Mouse (Mus musculus) lung, embryonic 16.5 days (tissue): ENCODE data around the gene Slc30a3. TPM values are rescaled to one million over a fixed set of nuclear protein-coding genes. Genes with fewer than 3 reads are reported as not detected.

ENCODE experiments used
- ATAC-seq: fragments of 200-750 bp; cut with Nextera tagmentation; 2 replicates; pipeline ENCODE4 v1.8.0; 2017; ENCODE audit warnings: low read depth, mild to moderate bottlenecking, moderate library complexity
- H3K27ac ChIP-seq: fragments of 300-500 bp; sonication (generic); 2 replicates; pipeline ENCODE4 v1.5.1; 2014; ENCODE audit warnings: mild to moderate bottlenecking, control low read depth, low read length
- H3K27me3 ChIP-seq: fragments of 300-500 bp; sonication (generic); 2 replicates; pipeline ENCODE4 v1.6.1; 2014; ENCODE audit warnings: low read depth, low read length, mixed read lengths; ENCODE audit not compliant: control insufficient read depth, insufficient read depth
- H3K36me3 ChIP-seq: fragments of 300-500 bp; sonication (generic); 2 replicates; pipeline ENCODE4 v1.6.1; 2014; ENCODE audit warnings: low read length; ENCODE audit not compliant: control insufficient read depth, insufficient read depth
- H3K4me1 ChIP-seq: fragments of 300-500 bp; sonication (generic); replicated peaks from 2 replicates; pipeline ENCODE4 v1.6.1; 2014; ENCODE audit warnings: low read length, mixed read lengths; ENCODE audit not compliant: control insufficient read depth, insufficient read depth
- H3K4me2 ChIP-seq: fragments of 300-500 bp; sonication (generic); 2 replicates; pipeline ENCODE4 v1.6.1; 2014; ENCODE audit warnings: low read depth, low read length, control low read depth
- H3K4me3 ChIP-seq: fragments of 300-500 bp; sonication (generic); 2 replicates; pipeline ENCODE4 v1.5.1; 2014; ENCODE audit warnings: mild to moderate bottlenecking, low read length, control low read depth
- H3K9ac ChIP-seq: fragments of 300-500 bp; sonication (generic); 2 replicates; pipeline ENCODE4 v1.6.1; 2014; ENCODE audit warnings: low read length, control low read depth
- H3K9me3 ChIP-seq: fragments of 300-500 bp; sonication (generic); 2 replicates; pipeline ENCODE4 v1.6.1; 2016; ENCODE audit warnings: low read length; ENCODE audit not compliant: control insufficient read depth
- WGBS: fragments of 180-500 bp; shearing (Covaris S2); extraction: QIAGEN DNeasy Blood & Tissue Kit; methylation state at CpG from one replicate; pipeline ENCODE4 v1.1.7; 2014; 5-methylcytosine and 5-hydroxymethylcytosine counted together
- polyA plus RNA-seq: library from polyadenylated mRNA; unstranded; fragments of >200 nt; fragmentation: Nextera tagmentation; extraction: Ambion mirVana; gene quantifications from 2 replicates; pipeline ENCODE4 v1.2.1, GENCODE M21; 2015

Slc30a3 gene
- polyA plus RNA-seq, 1 experiment from 2014 or later = 0.25 TPM

DNA sequence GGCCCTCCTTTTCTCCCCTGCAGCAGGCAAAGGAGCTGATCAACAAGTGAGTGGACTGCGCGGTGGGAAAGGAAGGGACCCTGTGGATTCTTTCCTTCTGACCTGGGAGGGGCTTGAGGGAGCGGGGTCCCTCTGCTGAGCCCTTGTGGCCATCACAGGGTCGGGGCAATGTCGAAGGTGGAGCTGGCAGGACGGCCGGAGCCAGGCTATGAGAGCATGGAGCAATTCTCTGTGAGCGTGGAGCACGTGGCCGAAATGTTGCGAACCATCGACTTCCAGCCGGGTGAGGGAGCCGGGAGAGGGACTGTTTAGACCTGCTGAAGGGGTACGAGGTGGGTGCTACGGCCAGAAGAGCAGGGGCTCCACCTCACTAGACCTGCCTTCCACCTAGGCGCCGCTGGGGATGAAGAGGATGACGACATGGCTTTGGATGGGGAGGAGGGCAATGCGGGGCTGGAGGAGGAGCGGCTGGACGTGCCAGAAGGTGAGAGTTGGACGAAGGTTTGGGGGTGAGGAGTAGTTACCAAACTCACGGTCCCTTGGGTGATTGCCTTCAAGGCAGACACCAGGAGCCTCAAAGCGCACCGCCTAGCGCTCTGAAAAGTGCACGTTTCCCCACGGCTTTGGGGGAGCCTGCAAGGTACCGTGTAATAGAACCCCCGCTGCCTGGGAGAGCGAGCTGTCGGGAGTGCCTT lies 28.8 kb upstream of the Slc30a3 start:
- 1% methylated on average over 32 of the region's 33 CpGs for WGBS
- ATAC-seq = no peak
- H3K9ac ChIP-seq = no peak overlapping the region
- H3K36me3 ChIP-seq = 0 out of 2 replicates have a peak, but pooled peaks cover 2% of the 10 kb centered on the region
- no peak overlapping the region for H3K27ac ChIP-seq
- peaks cover 7% of the 10 kb centered on the region; the same call in 1 of the 2 replicates for H3K4me1 ChIP-seq
- H3K4me2 ChIP-seq = no peak overlapping the region
- peaks cover 56% of the 10 kb centered on the region for H3K27me3 ChIP-seq
- no peak overlapping the region for H3K4me3 ChIP-seq
- no peaks in the 10 kb centered on the region for H3K9me3 ChIP-seq

DNA sequence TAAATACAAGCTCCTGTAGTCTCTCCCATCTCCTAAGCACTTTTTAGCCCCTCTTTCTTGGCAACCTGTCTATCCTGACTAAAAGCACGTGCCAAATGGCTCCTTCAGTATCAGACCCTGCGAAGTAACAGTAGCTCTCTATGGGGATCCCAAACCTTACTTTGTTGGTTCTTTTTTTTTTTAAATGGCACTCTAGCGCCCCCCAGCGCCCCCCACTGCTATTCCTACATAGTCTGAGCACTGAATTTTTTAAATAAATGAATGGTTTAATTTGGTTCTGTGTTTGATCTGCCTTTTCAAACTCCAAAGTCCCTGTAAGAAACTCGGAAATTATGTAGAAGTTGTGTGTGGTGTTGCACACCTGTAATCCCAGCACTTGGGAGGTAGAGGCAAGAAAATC lies 18.0 kb upstream of the Slc30a3 start:
- Histone ChIP-seq H3K9me3 (no peaks in the 10 kb centered on the region), H3K36me3 (no peaks in the 10 kb centered on the region), H3K4me2 (no peak overlapping the region), H3K9ac (no peak overlapping the region), H3K27me3 (no peaks in the 10 kb centered on the region), H3K4me3 (no peak overlapping the region), H3K27ac (no peak overlapping the region), H3K4me1 (no peaks in the 10 kb centered on the region)
- ATAC-seq = no peak
- 36% methylated on average over 5 of the region's 5 CpGs for WGBS

DNA sequence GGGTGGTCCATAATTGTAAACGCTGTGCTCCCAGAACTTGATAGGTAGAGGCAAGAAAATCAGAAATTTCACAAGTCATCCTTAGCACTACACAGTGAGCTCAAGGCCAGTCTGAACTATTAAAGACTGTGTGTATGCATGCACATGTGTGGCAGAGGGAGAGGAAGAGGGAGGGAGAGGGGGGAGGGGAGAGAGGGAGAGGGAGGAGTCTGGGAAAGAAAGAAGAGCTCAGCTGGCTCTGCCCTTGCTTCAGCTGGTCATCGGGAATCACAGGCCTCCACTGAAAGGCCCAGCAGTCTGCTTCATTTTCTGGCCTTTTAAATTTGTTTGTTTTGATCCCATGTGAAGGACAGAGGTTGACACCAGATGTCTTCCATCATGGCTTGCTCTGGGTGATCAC lies 15.4 kb upstream of the Slc30a3 start:
- Histone ChIP-seq H3K27me3 (no peaks in the 10 kb centered on the region), H3K36me3 (no peaks in the 10 kb centered on the region), H3K4me3 (no peak overlapping the region), H3K4me2 (no peak overlapping the region), H3K27ac (no peak overlapping the region), H3K9ac (no peak overlapping the region), H3K9me3 (no peaks in the 10 kb centered on the region), H3K4me1 (no peaks in the 10 kb centered on the region)
- 43% methylated on average over 2 of the region's 2 CpGs for WGBS
- no peak for ATAC-seq

DNA sequence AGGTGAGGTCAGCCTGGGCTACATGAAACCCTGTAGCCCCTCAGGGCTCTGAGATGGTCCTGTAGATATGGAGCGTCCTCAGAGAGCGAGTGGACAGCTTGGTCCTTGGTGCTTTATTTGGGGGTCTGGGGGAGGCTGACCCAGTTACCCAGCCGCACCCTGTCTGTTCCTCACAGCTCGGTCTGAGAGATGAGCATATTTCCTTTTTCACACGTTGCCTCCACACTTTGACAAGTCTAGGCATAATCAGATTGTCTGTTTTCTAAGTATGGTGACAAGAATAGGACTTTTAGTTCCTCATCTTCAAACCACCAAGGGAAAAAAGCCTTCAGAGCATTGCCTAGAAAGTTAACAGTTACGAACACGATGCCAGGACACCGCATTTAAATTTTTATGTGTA lies 13.1 kb upstream of the Slc30a3 start:
- no peak for ATAC-seq
- no peaks in the 10 kb centered on the region for H3K27me3 ChIP-seq
- no peaks in the 10 kb centered on the region for H3K4me1 ChIP-seq
- no peak overlapping the region for H3K9ac ChIP-seq
- 81% methylated on average over 8 of the region's 8 CpGs for WGBS
- no peaks in the 10 kb centered on the region for H3K36me3 ChIP-seq
- H3K27ac ChIP-seq = no peak overlapping the region
- H3K9me3 ChIP-seq = no peaks in the 10 kb centered on the region
- no peak overlapping the region for H3K4me3 ChIP-seq
- no peak overlapping the region for H3K4me2 ChIP-seq

DNA sequence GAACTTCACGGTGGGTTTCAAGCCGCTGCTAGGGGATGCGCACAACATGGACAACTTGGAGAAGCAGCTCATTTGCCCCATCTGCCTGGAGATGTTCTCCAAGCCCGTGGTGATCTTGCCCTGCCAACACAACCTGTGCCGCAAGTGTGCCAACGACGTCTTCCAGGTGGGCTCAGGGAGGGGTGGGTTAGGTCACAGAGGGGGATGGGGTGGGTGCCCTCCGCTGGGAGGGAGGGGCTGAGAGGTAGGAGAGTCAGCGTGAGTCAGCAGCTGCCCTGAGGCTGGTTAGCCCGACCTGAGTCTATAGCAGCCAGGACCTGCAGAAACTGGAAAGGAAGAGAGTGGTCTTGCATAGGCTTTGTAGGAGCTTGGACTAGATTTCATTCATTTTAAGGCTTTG lies 8.9 kb upstream of the Slc30a3 start:
- Histone ChIP-seq H3K27me3 (peaks cover 4% of the 10 kb centered on the region; the same call in 1 of the 2 replicates), H3K4me1 (no peaks in the 10 kb centered on the region), H3K4me2 (no peak overlapping the region), H3K36me3 (no peaks in the 10 kb centered on the region), H3K4me3 (no peak overlapping the region), H3K27ac (no peak overlapping the region), H3K9ac (no peak overlapping the region), H3K9me3 (no peaks in the 10 kb centered on the region)
- 19% methylated on average over 10 of the region's 10 CpGs for WGBS
- ATAC-seq = no peak

DNA sequence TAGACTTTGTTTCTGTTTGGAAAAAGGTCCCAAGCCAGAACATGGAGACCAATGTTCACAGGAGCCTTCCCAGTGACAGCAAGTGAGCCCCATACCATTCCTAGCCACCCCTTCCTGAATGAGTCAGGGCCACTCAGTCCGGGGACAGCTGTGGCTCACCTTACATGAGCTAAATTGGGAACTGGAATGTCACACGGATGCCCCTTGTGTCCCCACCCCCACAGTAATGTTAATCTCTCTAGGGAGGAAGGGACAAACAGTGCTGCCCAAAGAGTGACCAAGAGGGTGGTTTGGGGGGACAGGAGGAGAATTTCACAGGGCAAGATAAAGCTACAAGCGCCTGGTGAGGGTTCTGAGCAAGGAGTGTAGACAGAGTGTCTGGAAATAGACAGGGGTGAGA lies 8.3 kb upstream of the Slc30a3 start, which contains the start of gene Trim54:
Gene Trim54, plus strand, starts transcription at position 359 of the 400 bp plus-strand sequence.
- Histone ChIP-seq H3K9me3 (no peaks in the 10 kb centered on the region), H3K9ac (no peak within 1 kb of the TSS), H3K4me2 (no peak within 1 kb of the TSS), H3K4me1 (no peaks in the 10 kb centered on the region), H3K36me3 (no peaks in the 10 kb centered on the region), H3K27ac (no peak within 1 kb of the TSS), H3K4me3 (no peak within 1 kb of the TSS), H3K27me3 (peaks cover 4% of the 10 kb centered on the region; the same call in 1 of the 2 replicates)
- no peak for ATAC-seq
- 16% methylated on average over 3 of the region's 3 CpGs for WGBS

DNA sequence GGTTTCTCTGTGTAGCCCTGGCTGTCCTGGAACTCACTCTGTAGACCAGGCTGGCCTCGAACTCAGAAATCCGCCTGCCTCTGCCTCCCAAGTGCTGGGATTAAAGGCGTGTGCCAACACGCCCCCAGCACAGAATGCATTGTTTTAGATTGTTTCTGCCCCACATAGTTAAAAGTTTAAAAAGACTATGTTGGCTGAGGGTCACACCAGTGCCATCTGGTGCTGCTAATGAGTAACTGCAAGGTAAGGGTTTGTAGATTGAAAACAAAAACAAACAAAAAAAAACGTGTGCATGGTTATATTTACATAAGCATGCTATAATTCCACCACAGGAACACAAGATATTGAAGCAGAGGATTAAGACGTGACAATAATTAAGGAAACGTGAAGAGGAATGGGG lies 2.7 kb upstream of the Slc30a3 start:
- no peak overlapping the region for H3K9ac ChIP-seq
- no peak for ATAC-seq
- WGBS = 34% methylated on average over 7 of the region's 7 CpGs

DNA sequence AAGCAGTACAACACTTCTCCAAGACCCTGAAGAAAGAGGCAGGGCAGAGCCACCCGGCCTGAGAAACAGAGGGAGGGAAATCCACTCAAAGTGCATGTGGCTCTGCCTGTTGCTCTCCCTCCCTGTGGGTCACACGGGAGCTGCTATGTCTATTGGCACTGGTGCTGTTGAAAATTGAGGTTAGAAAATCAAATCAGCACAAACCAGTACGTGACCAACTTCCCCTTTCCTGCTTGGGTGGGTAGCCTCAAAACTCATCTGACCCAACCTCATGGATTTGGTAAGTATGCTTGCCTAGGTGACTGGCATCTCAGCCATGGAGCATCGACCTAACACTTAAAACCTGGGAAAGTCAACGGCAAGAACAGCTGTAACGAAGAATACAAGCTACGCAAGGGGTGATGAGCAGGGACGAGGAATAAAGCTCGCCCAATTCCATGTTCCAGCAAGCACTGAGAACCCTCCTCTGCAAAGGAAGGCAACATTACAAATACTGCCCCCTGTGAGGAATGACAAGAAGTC lies 2.2 kb downstream of the Slc30a3 start, which contains the start of gene Dnajc5g:
Gene Dnajc5g, plus strand, starts transcription at position 472 of the 522 bp plus-strand sequence.
- no peaks in the 10 kb centered on the region for H3K4me1 ChIP-seq
- no peaks in the 10 kb centered on the region for H3K9me3 ChIP-seq
- no peak within 1 kb of the TSS for H3K9ac ChIP-seq
- no peak for ATAC-seq
- no peak within 1 kb of the TSS for H3K4me2 ChIP-seq
- 77% methylated on average over 9 of the region's 9 CpGs for WGBS
- no peak within 1 kb of the TSS for H3K4me3 ChIP-seq
- H3K27me3 ChIP-seq = no peaks in the 10 kb centered on the region; the same call in 1 of the 2 replicates
- H3K36me3 ChIP-seq = no peaks in the 10 kb centered on the region
- H3K27ac ChIP-seq = no peak within 1 kb of the TSS

More for the DNA sequence above, 2.7 kb upstream of the Slc30a3 start:
- H3K4me1 ChIP-seq = no peaks in the 10 kb centered on the region
- no peak overlapping the region for H3K4me2 ChIP-seq
- peaks cover 4% of the 10 kb centered on the region; the same call in 1 of the 2 replicates for H3K27me3 ChIP-seq
- H3K27ac ChIP-seq = no peak overlapping the region
- no peak overlapping the region for H3K4me3 ChIP-seq
- H3K9me3 ChIP-seq = no peaks in the 10 kb centered on the region
- H3K36me3 ChIP-seq = no peaks in the 10 kb centered on the region

DNA sequence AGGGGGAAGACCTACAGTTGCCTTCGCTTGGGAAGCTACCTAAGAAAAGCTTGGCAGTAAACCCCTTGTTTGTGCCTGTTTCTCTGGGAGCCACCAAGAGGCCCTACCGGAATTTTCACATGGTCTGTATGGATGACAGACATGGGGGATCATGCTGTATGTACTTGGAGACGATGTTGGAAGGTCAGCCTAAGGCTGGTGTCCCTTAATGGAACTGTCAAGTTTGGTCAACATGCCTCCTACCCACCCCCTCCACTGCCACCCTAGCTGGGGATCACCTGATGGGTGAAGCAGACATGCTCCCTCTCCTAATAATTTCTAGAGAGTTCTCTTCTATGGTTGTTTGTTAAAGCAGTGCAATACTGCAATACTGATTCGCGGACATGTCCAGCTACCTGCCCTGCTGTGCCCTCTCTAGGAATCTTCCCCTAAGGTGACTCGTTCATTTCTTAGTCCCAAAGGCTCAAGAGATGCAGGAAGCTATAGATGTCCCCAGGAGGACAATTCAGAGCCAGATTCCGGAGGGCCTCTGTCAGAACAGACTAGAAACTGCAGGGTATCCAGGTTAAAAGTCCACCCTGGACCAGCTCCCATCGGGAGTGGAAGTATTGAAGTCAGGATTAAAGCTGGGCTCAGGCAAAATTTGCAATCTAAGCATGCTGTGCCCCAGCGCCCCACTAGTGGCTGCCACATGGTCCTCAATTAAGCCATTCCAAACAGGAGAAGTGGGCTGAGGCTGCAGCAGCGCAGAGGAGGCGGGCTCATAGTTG lies 12.1 kb downstream of the Slc30a3 start:
- no peaks in the 10 kb centered on the region for H3K36me3 ChIP-seq
- WGBS = 31% methylated on average over 11 of the region's 11 CpGs
- H3K9ac ChIP-seq = peak overlapping the region; percentile 5; the same call in 1 of the 2 replicates

More for the DNA sequence above, 12.1 kb downstream of the Slc30a3 start:
- no peak overlapping the region for H3K27ac ChIP-seq
- no peaks in the 10 kb centered on the region for H3K9me3 ChIP-seq
- H3K4me3 ChIP-seq = peak overlapping the region; percentile 29
- H3K27me3 ChIP-seq = peaks cover 65% of the 10 kb centered on the region
- no peak for ATAC-seq
- peaks cover 21% of the 10 kb centered on the region for H3K4me1 ChIP-seq
- H3K4me2 ChIP-seq = peak overlapping the region; percentile 45
